Mouse (Mus musculus) heart, adult 11 months (tissue): ENCODE data around the gene Slc25a26.

ENCODE experiments used
- DNase-seq: peaks from one replicate; pipeline ENCODE4 v3.0.0; 2022

The Slc25a26 gene

GRCm38 (mm10) chr6:94499897-94500623 lies at the start of gene Slc25a26:
TSS of gene Slc25a26 (plus strand) at chr6:94500331.
- DNase-seq: peak; percentile 98

DNA sequence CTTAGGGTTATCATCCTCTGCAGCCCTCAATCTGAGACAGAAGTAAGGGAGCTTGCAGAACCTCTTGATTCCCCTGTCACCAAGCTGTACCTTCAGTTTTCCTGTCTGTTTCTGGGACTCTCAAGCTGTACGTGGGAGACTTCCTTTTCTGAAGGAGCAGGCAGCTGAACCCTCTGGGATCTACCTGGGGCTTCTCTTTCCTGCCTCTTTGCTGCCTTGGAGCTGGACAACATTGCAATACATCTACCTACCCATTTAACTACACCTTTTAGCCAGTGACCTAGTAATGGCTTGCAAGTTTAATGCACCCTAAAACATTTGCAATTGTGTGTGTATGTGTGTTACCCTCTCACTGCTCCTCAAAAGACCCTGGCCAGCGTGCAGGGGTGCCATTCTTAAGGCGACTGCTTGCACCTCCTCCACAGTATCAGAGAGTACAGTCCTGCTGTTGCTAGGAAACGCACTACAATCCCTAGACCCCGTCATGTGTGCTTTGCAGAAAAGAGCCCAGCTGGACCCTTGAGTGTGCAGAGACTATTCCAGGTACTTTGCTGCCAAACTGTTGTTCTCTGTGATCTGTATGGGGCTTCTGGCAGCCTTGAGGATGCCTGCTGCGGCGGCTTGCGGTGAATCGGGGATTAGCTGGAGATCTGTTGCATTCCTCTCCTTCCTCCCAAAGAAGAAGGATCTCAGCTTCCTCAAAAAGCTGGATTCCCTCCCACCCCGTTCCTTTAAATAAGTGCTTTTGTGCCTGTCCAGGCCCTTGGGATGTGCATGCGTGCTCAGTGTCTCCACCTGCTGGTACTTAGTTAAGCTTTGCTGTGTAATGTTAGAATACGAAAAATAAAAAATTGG lies 35.9 kb upstream of the Slc25a26 start:
- peak; percentile 85 for DNase-seq

GRCm38 (mm10) chr6:94466508-94467205 lies 33.5 kb upstream of the Slc25a26 start:
- peak; percentile 56 for DNase-seq

- no peak for DNase-seq
Observed at GRCm38 (mm10) chr6:94492739-94493138, 7.4 kb upstream of the Slc25a26 start.

- DNase-seq: no peak
Observed at GRCm38 (mm10) chr6:94503963-94504362, 3.8 kb downstream of the Slc25a26 start.

GRCm38 (mm10) chr6:94507921-94508320 lies 7.8 kb downstream of the Slc25a26 start:
- DNase-seq: no peak

- DNase-seq: no peak
Observed at GRCm38 (mm10) chr6:94508807-94509206, 8.7 kb downstream of the Slc25a26 start.

- no peak for DNase-seq
Observed at GRCm38 (mm10) chr6:94509220-94509619, 9.1 kb downstream of the Slc25a26 start.

GRCm38 (mm10) chr6:94518171-94518570 lies 18.0 kb downstream of the Slc25a26 start:
- peak; percentile 86 for DNase-seq

DNA sequence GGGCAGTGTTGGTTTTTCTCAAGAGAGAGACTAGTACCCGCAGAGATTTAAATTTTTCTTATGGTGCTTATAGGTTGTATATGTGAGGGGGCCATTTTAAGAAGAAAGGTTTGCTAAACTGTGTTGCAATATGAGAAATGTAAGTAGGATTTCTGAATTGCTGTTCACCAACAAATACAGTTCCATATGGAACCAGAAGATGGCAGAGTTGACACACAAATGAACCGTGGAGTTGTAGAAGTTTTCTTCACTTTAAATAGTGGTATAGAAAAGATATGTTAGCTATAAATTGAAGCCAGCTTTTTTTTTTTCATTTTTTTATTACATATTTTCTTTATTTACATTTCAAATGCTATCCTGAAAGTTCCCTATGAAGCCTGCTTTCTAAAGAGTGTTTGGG lies 24.2 kb downstream of the Slc25a26 start:
- DNase-seq: no peak

DNA sequence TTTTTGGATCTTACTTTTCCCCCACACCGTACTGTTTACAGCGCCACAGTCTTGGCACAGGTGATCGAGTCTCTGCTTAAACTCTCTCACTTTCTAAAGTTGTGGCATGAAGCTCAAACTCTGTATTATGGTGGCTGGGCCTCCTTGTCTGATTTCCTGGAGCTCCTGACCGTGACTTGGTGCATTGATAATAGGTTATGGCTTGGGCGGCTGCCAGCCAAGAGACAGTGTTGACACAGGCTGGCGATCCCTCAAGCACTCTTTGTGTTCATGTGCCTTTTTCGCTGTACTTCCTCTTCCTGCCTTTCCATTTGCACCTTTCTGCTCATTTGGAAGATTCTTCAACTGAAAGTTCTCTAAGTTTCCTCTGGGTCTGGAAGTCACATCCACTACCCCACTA lies 30.6 kb downstream of the Slc25a26 start:
- DNase-seq: no peak

DNA sequence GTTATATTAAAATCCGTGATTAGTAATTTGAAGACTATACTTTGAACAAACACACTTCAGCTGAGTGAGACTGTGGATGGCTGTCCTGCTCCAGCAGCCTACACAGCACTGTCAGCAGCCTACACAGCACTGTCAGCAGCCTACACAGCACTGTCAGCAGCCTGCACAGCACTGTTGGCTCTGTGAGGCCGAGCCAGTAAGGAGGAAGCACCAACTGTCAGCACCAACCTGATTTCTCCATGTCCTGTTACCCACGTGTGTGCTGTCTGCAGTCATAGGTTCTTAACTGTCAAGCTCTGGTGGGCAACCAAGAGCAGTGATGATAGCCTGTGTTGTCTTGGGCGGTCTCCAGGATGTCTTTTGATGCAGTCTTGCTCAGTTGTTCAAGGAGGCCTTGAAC lies 32.0 kb downstream of the Slc25a26 start:
- DNase-seq: peak; percentile 56

DNA sequence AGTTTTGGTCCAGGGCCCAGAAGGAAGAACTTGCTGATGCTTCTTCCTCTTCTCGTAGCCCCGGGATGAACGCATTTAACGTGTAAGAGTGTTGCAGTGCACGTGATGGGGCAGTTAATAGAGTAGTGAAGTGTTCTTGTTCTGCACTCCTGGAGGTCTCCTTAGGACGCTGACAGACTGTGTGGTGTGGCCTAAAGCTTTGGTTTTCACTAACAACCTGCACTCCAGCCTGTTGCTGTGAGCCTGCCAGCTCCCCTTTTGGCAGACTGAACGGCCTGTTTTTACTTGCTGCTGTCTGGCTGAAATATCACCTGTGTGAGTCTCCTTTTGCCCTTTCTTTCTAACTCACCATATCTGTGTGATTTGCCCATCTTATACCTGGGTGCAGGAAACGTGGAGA lies 36.3 kb downstream of the Slc25a26 start:
- DNase-seq: peak; percentile 66

GRCm38 (mm10) chr6:94537652-94538051 lies 37.5 kb downstream of the Slc25a26 start:
- DNase-seq: no peak

- peak; percentile 28 for DNase-seq
Observed at GRCm38 (mm10) chr6:94540090-94540489, 40.0 kb downstream of the Slc25a26 start.

DNA sequence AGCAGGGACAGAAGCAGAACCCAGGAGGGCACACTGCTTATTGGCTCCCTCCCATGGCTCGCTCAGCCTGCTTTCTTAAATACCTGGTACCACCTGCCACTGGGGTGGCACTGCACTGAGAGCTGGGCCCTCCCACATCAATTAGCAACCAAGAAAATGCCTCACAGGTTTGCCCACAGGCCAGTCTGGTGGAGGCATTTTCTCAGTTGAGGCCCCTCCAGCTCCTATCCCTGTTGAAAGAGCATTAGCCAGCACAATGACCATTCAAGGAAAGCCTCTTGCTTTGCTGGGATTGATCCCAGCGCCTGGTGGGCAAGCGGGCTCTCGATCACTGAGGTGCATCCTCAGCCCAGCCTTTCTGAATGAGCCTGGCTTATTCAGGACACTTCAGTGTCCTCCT lies 40.5 kb downstream of the Slc25a26 start:
- DNase-seq: peak; percentile 82

DNA sequence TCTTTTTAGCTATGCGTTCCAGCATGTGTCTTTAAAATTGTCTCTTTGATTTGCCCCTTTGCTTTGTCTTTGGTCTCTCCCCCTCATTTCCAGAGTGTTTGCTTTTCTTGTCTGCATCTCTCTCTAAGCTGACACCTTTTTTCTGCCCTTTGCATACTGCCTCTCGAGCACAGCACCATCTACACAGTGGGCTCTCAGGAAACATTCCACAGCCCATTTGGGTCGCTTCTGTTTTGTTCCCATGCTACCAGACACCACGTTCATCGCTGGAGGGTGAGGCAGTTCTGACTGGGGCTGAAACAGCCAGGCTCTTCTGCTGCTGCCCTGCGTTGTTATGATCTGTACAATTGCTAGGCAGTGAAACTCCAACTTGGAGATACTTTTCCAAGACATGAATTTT lies 41.0 kb downstream of the Slc25a26 start:
- peak; percentile 75 for DNase-seq

DNA sequence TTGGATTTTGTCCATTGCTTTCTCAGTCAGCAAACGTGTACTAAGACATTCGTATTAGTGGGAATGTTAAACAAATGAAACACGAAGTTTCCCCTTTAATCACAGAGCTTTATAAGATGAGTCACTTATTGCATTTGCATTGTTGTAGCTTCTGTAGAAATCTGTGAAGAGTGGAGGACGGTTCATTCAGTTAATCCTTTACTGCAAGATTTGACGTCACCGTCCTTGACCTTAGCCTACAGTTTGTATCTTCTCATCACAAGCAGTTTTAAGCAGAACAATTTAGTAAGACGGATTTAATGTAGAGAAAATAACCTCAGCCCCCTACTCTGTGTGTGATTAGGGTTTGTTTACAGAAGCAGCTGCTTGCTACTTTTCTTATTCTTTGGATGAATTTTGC lies 41.7 kb downstream of the Slc25a26 start:
- no peak for DNase-seq

GRCm38 (mm10) chr6:94543902-94544840 lies 44.0 kb downstream of the Slc25a26 start:
- peak; percentile 84 for DNase-seq

GRCm38 (mm10) chr6:94547239-94547638 lies 47.1 kb downstream of the Slc25a26 start:
- DNase-seq: peak; percentile 58

GRCm38 (mm10) chr6:94550298-94550697 lies 50.2 kb downstream of the Slc25a26 start:
- DNase-seq: peak; percentile 62

GRCm38 (mm10) chr6:94550851-94551250 lies 50.7 kb downstream of the Slc25a26 start:
- peak; percentile 70 for DNase-seq
